Mouse (Mus musculus): Measurements from ENCODE around the gene Atp4a. TPM values are rescaled to one million over a fixed set of nuclear protein-coding genes. Genes with fewer than 3 reads are reported as not detected.

The Atp4a gene
- polyA plus RNA-seq, 1 experiment, result 0.90 TPM

DNA sequence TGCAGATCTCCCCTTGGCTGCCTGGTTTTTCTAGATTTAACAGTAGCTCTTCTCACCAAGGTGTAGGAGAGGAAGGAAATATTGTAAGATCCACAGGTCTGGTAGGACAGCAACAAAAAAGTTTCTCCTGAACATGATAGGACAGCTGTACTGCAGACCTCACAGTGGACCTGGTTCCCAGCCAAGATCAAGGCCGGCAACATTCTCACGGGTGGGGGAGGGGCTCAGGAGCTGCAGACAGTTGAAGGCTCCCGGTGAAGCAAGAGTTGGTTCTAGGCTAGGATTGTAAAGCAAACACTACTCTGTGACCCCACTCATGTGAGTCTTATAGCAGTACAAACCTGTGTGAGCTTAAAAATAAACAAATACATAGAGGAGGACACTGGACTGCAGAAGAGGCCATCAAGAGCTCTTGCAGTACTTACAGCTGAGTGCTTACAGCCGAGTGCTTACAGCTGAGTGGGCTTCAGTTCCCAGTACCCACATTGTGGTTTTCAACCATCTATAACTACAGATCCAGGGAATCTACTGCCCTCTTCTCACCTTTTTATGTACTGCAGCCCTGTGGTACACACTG, 32.1 kb downstream of the Atp4a start:
- peaks cover 4% of the 10 kb centered on the region; the same call in 1 of the 2 replicates for H3K4me1 ChIP-seq (ENCODE audit: control insufficient read depth, insufficient read depth, insufficient read length)
- no peak for DNase-seq (ENCODE audit: low read depth in 1 of 2, low spot score in 2 of 2)
- 60% methylated on average over 4 of the region's 4 CpGs for WGBS
- H3K4me3 ChIP-seq (ENCODE audit: extremely low read depth, insufficient read depth, insufficient read length), result no peak overlapping the region
- no peaks in the 10 kb centered on the region for H3K36me3 ChIP-seq (ENCODE audit: control insufficient read depth, insufficient read depth, low read length)
- H3K27me3 ChIP-seq (ENCODE audit: control insufficient read depth, insufficient read depth, low read length), result no peaks in the 10 kb centered on the region
- H3K27ac ChIP-seq (ENCODE audit: insufficient read depth, low read length), result no peak overlapping the region
- no peak for TF ChIP-seq CTCF (IDR thresholded peaks at IDR 0.05; ENCODE audit: extremely low read depth, insufficient read depth, insufficient read length, insufficient replicate concordance)
- no peak for TF ChIP-seq POLR2A (IDR thresholded peaks at IDR 0.05; ENCODE audit: low read depth, low read length)

DNA sequence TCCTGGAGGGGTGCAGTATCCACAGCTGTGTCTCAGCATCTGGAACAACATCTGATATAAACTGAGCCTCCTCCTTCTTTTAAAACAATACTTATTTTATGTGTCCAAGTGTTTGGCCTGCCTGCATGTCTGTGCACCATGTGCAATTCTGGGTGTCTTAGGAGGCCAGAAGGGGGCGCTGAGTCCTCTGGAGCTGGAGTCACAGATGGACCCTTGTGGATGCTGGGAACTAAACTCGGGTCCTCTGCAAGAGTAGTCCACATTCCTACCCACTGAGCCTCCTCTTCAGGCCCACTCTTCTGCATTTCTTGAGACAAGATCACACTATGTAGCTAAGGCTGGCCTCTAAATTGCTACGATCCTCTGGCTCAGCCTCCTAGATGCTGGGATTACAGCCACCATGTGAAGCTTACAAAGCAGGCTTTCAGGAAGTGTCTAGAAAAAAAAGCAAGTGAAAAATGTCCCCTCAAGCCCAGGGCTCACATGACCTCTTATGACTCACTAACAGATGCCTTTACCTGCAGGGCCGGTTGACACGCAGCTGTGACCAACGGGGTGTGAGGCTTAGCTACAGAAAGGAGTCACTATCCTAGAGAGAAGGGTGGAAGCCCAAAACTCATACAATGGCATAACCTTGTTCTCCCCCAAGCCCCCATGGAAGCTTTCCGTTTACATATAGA, 35.7 kb downstream of the Atp4a start:
- Histone ChIP-seq H3K27me3 (ENCODE audit: control insufficient read depth, insufficient read depth, low read length) (no peaks in the 10 kb centered on the region), H3K4me3 (ENCODE audit: extremely low read depth, insufficient read depth, insufficient read length) (no peak overlapping the region), H3K27ac (ENCODE audit: insufficient read depth, low read length) (no peak overlapping the region), H3K36me3 (ENCODE audit: control insufficient read depth, insufficient read depth, low read length) (no peaks in the 10 kb centered on the region), H3K4me1 (ENCODE audit: control insufficient read depth, insufficient read depth, insufficient read length) (no peaks in the 10 kb centered on the region)
- WGBS, result 77% methylated on average over 7 of the region's 7 CpGs
- DNase-seq (ENCODE audit: low read depth in 1 of 2, low spot score in 2 of 2), result no peak
- TF ChIP-seq POLR2A (IDR thresholded peaks at IDR 0.05; ENCODE audit: low read depth, low read length) (no peak), CTCF (IDR thresholded peaks at IDR 0.05; ENCODE audit: extremely low read depth, insufficient read depth, insufficient read length, insufficient replicate concordance) (no peak)

DNA sequence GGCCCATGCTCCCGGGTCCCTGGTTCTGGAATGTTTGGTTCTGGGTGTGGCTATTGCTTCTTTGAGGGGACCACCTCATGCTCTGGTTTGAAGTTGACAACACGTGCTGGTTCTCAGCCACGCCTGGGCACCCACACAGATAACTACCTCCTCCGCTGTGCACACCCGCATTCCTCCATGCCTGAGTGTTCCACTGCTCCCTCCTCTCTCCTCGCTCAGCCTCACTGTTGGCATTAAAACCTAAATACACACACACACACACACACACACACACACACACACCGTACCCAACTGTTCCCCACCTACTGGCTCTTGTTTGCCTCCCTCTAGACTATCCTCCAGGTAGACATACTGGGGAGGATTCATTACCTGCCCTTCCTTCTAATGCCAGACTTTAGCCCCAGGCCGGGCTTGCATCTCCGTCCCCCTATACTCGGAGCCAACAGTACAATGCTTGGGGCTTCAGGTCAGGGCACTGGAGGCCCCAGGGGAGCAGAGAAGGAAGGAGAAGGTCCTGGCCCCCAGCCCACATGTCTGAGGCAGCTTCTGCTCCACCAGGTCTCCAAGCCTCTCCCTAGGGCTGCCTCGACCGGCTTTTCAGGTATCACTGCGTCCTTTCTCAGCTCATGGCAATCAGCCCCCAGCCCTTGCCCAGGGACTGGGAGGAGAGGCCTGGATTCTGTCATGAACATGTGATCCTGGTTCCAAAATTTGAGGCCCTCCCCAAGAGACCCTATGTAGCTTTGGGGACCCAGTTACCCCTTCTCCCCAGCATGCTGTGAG, 38.0 kb downstream of the Atp4a start:
- H3K4me3 ChIP-seq (ENCODE audit: extremely low read depth, insufficient read depth, insufficient read length), result no peak overlapping the region

DNA sequence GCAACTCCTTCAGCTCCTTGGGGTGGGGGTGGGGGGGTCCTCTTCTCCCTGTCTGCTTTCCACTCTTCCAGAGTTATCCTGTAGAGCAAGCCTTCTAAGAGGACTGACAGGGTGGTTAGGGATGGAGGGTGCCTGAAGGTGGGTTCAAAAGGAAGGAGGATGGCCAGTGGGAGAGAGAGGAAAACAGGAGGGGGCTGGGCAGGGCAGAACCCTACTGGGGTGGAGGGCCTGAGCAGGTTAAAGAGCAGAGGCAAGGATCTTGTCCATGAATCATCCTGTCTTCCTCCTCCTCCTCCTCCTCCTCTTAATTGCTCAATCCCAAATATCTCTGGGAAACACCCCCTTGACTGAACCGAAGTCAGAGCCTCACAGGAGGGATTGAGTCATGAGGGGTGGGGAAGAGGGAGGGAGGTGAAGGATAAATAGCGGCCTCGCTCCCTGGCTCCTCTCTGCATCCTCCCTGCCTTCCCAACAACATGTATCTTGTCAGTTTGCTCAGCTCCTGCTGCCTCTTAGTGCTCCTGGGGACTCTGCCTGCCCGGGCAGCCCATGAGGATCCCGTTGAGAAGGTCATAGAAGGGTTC, 39.2 kb downstream of the Atp4a start, which contains the start of gene Sbsn:
Gene Sbsn, plus strand, starts transcription at position 386 of the 584 bp plus-strand sequence.
- Histone ChIP-seq H3K4me3 (ENCODE audit: extremely low read depth, insufficient read depth, insufficient read length) (no peak within 1 kb of the TSS), H3K27ac (ENCODE audit: insufficient read depth, low read length) (no peak within 1 kb of the TSS), H3K27me3 (ENCODE audit: control insufficient read depth, insufficient read depth, low read length) (no peaks in the 10 kb centered on the region), H3K36me3 (ENCODE audit: control insufficient read depth, insufficient read depth, low read length) (0 out of 2 replicates have a peak, but pooled peaks cover 1% of the 10 kb centered on the region), H3K4me1 (ENCODE audit: control insufficient read depth, insufficient read depth, insufficient read length) (no peaks in the 10 kb centered on the region)
- 77% methylated on average over 5 of the region's 5 CpGs for WGBS
- DNase-seq (ENCODE audit: low read depth in 1 of 2, low spot score in 2 of 2), result no peak
- TF ChIP-seq CTCF (IDR thresholded peaks at IDR 0.05; ENCODE audit: extremely low read depth, insufficient read depth, insufficient read length, insufficient replicate concordance) (no peak), POLR2A (IDR thresholded peaks at IDR 0.05; ENCODE audit: low read depth, low read length) (no peak)

More for the DNA sequence above, 38.0 kb downstream of the Atp4a start:
- H3K36me3 ChIP-seq (ENCODE audit: control insufficient read depth, insufficient read depth, low read length), result no peaks in the 10 kb centered on the region
- DNase-seq (ENCODE audit: low read depth in 1 of 2, low spot score in 2 of 2), result no peak
- no peaks in the 10 kb centered on the region for H3K4me1 ChIP-seq (ENCODE audit: control insufficient read depth, insufficient read depth, insufficient read length)
- WGBS, result 88% methylated on average over 13 of the region's 13 CpGs
- no peak overlapping the region for H3K27ac ChIP-seq (ENCODE audit: insufficient read depth, low read length)
- no peaks in the 10 kb centered on the region for H3K27me3 ChIP-seq (ENCODE audit: control insufficient read depth, insufficient read depth, low read length)
- TF ChIP-seq CTCF (IDR thresholded peaks at IDR 0.05; ENCODE audit: extremely low read depth, insufficient read depth, insufficient read length, insufficient replicate concordance), result no peak
- TF ChIP-seq POLR2A (IDR thresholded peaks at IDR 0.05; ENCODE audit: low read depth, low read length), result no peak

DNA sequence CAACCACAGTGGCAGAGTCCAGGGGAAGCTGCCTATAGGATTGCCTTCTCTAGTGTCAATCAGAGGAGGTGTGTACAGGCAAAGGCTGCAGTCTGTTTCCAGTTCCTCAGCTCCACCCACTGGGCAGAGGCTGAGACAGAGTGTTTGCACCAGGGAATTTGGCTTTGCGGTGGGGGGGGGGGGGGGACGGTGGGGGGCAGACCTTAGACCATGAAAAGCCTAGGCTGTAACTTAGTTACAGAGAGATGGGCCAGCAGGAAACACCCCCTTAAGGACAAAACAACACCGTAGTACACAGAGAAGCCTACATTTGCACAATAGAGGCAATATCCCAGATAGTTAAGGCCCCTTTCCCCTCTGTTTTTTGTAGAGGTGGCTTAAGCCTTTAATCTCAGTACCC, 45.0 kb downstream of the Atp4a start:
- WGBS, result 65% methylated on average over 3 of the region's 3 CpGs
- Histone ChIP-seq H3K4me3 (ENCODE audit: extremely low read depth, insufficient read depth, insufficient read length) (no peak overlapping the region), H3K4me1 (ENCODE audit: control insufficient read depth, insufficient read depth, insufficient read length) (no peaks in the 10 kb centered on the region), H3K27ac (ENCODE audit: insufficient read depth, low read length) (no peak overlapping the region), H3K36me3 (ENCODE audit: control insufficient read depth, insufficient read depth, low read length) (0 out of 2 replicates have a peak, but pooled peaks cover 1% of the 10 kb centered on the region), H3K27me3 (ENCODE audit: control insufficient read depth, insufficient read depth, low read length) (no peaks in the 10 kb centered on the region)
- TF ChIP-seq POLR2A (IDR thresholded peaks at IDR 0.05; ENCODE audit: low read depth, low read length) (no peak), CTCF (IDR thresholded peaks at IDR 0.05; ENCODE audit: extremely low read depth, insufficient read depth, insufficient read length, insufficient replicate concordance) (no peak)
- no peak for DNase-seq (ENCODE audit: low read depth in 1 of 2, low spot score in 2 of 2)

DNA sequence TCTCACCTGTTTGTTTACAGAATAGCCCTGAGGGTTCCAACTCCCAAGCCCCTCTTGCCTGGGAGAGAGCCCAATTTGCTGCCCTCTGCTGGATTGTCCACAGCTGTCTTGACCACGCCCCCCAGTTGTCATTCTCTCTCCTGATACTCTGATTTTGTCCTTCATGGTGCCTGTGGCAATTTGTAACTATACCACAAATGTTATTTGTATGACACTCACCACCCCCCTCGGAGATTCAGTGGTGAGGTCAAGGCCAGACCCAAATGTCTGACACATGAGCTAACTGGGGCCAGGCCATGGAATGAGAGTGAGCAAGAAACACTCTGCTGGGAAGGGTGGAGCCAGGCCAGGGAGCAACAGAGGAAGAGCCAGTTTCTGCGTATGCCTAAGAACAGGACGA, 46.8 kb downstream of the Atp4a start:
- H3K4me1 ChIP-seq (ENCODE audit: control insufficient read depth, insufficient read depth, insufficient read length), result no peaks in the 10 kb centered on the region
- no peak overlapping the region for H3K27ac ChIP-seq (ENCODE audit: insufficient read depth, low read length)
- H3K36me3 ChIP-seq (ENCODE audit: control insufficient read depth, insufficient read depth, low read length), result 0 out of 2 replicates have a peak, but pooled peaks cover 1% of the 10 kb centered on the region
- WGBS, result 70% methylated on average over 4 of the region's 4 CpGs
- no peak for TF ChIP-seq POLR2A (IDR thresholded peaks at IDR 0.05; ENCODE audit: low read depth, low read length)
- 0 out of 2 replicates have a peak, but pooled peaks have one; percentile 13 for TF ChIP-seq CTCF (IDR thresholded peaks at IDR 0.05; ENCODE audit: extremely low read depth, insufficient read depth, insufficient read length, insufficient replicate concordance)
- no peaks in the 10 kb centered on the region for H3K27me3 ChIP-seq (ENCODE audit: control insufficient read depth, insufficient read depth, low read length)
- DNase-seq (ENCODE audit: low read depth in 1 of 2, low spot score in 2 of 2), result peak in 1 of 2 experiments; percentile 19
- H3K4me3 ChIP-seq (ENCODE audit: extremely low read depth, insufficient read depth, insufficient read length), result no peak overlapping the region
